Mouse (Mus musculus): ENCODE results near the gene Rpl26.
A peak's percentile ranks its signal among the peaks of the same experiment; 100 is the strongest.

The Rpl26 gene

DNA sequence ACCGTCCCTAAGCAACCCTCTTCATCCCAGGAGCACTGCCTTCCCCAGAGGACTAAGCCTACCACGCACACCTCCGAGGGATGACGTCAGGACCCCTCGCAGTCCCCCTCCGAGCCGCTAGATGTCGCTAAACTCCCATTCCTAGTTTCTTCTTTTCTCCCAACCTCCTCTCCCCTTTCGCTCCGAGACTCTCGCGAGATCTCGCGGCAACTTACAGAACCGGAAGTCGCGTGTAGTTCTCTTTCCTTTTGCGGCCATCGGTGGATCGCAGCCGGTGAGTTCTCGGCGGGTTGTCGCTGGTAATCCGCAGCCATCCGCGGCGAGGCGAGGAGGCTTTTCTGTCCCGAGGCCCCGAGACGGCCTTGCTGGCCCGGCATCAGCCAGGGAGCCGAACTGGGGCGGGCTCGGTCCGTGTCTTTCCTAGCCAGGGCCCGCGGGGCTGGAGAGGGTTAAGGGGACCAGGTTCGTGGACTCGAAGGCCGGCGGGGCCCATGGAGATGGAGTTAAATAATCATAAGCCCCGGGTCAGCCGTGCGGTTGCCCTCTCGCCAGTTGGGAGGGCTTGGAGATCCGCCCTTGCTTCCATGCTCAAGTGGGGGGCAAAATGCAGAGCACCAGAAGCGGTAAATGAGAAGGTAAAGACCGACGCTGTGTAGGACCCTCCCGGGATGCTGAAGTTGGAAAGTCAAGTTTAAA, at the start of gene Rpl26:
Gene Rpl26, plus strand, starts transcription at position 233 of the 696 bp plus-strand sequence.
- peak; percentile 99 for DNase-seq (ENCODE audit: low read depth, low spot score)

DNA sequence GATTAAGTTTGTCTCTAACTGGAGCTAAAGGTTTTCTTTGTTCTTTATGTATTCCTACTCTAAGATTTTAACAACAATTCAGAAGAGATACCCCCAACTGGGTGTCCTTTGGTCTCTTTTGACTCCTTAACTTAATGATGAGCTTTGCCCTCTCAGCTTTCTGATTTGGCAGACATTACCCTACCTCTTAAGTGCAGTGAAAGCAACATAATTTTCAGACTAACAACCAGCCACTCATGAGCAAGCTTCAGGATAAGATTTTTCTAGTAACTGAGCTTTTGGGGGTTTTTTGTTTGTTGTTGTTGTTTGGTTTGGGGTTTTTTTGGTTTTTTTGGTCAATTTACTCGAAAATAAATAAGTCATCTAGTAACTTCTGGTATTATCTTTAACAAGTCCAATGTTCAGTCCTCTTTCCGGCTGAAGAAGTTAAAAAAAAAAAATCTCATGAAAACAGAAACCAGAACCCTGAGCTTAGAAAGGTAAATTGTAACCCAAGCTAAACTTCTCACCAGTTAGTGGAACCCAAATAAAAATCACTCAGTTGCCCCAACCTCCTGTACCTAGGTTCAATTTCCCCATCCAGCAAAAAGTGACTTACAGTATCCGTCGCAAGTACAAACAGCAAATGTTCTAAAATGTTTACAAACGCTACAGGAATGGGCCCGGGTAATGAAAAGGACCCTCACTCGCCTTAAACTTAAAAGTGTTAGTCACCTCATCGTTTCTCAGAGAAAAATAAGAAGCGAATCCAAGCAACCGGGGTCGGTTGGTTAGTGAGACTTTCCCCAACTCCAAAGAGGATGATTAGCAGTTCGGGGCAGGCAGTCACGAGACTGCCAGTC, 49.5 kb upstream of the Rpl26 start:
- no peak for DNase-seq (ENCODE audit: low read depth, low spot score)

DNA sequence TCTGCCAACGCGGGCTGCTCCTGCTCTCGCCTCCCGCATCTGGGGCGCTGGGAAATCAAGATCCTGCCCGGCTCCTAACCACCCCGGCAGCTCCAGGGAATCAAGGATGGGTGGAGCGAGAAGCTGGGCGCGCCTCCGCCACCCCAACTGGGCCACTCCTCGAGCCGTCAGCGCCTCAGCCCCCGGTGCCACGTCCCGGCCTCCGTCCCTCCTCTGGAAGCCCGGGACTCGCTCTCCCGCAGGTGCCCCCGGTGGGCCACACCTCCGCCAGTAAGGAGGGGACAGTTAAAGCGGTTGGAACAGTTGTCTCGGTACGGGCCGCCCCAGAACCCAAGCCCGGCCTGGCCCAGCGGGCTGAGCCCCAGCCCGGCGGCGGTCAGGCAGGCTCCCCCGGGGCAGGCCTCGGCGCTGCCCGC, 48.9 kb upstream of the Rpl26 start:
- peak; percentile 68 for DNase-seq (ENCODE audit: low read depth, low spot score)

DNA sequence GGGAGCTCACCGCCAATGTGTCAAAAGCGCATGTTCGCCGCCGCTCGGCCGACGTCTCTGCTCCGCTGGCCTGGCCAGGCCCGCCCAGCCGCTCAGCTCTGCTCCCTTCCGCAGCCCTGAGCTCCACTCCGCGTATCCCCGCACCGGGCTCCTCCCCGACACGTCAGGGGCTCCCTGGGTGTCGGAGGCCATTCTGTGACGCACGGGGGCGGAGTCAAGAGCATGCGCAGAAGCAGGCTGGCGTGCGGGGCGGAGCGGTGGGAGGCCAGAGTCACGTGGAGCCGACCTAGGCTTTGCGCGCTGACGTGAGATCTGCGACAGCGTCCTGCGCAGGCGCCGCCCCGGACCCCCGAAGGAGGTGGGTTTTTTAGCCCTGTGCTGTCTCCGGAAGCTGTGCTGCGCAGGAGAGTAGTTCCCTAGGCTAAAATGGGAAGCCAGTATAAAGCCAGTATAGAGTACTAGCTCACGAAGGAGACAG, 48.4 kb upstream of the Rpl26 start:
- peak; percentile 100 for DNase-seq (ENCODE audit: low read depth, low spot score)

DNA sequence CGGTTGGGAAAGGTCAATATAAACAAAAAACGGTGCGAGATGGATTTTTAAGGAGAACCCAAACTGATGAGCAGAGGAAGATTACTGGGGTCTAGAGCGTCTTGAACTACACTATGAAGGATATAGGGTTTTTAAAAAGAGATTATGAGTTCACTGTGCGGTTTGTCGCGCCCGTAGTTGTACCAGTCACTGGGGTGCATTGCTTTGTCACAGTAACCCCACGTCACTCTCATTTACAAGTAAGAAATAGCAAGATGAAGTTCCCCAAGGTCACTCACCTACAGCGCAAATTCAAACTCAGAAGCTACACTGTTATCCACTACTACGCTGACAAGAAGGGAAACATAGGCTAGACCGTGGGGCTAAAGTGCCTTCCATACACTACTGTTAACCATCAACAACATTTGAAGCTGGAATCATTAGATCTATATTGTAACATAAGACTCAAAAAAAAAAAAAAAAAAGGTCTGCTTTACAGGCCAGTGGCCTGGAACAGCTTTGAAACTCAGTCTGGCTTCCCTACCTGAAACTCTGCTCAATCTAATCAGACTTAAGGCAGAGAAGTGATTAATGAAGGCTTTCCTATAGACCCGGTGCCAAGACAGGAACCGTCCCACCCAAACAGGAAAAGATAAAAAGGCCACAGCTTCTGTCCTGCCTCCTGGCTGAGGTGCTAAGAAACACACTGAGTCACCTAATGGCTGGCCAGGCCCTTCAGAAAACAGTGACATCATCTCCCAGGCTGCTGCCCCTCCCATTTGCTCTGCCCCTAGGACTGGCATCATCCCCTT, 47.6 kb upstream of the Rpl26 start:
- peak; percentile 52 for DNase-seq (ENCODE audit: low read depth, low spot score)

DNA sequence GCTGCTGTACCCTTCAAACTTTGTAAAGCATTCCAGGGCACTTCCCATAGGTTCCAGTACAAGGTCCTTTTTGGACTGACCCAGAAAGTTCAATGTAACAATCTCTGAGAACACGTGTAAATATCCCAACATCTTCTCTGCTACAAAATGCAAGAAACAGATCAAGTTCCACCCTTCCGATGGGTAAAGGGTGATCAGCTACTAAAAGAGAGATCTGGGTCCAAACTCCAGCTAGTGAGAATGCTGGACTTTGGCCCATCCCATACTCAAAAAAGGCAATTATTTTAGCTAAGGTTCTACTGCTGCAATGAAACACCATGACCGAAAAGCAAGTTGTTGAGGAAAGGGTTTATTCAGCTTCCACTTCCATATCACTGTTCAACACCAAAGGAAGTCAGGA, 46.8 kb upstream of the Rpl26 start:
- no peak for DNase-seq (ENCODE audit: low read depth, low spot score)

DNA sequence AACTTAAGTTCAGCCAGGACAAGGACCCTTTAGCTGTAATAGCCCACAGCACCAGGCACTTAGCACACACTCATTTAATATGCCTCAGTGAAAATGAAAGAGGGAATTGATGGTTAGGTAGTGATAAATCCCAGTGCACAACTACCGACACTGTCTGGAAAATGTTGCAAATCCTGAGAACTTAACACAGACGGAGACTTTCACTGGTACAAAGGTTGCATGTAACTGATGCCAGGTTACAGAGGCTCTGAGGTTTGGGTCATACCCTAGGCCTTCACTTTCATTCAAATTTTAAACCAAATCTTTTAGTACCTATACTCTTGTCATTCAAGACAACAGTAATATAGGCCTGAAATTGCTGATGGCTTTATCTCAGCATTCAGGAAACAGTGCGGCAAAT, 44.1 kb upstream of the Rpl26 start:
- DNase-seq (ENCODE audit: low read depth, low spot score), result no peak

DNA sequence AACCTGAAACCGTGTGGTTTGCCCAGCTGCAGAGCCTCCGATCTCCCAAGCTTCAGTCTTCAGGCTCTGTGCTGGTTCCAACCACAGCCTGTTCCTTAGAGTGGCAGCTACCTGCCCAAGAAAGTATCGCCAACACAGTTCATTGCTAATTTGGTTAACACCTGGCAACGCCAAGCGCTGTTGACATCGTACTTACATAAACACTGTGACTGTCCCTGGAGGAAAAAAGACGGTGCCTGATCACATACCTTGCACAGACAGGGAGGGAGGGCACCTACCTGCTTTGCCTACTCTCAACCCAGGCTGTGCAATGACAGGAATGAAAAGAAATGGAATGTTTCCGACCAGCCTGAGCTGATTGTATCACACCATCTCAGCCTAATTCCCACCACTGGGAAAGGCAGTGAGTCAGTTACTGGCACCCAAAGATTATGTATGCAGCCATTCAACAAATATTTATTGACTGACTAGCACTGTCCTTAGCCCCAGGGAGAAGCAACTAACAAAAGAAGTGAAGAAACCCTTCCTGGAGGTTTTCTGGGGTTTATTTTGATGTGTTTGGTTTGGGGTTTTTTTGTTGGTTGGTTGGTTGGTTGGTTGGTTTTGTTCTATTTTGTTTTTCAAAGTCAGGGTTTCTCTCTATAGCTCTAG, 41.3 kb upstream of the Rpl26 start:
- no peak for DNase-seq (ENCODE audit: low read depth, low spot score)

DNA sequence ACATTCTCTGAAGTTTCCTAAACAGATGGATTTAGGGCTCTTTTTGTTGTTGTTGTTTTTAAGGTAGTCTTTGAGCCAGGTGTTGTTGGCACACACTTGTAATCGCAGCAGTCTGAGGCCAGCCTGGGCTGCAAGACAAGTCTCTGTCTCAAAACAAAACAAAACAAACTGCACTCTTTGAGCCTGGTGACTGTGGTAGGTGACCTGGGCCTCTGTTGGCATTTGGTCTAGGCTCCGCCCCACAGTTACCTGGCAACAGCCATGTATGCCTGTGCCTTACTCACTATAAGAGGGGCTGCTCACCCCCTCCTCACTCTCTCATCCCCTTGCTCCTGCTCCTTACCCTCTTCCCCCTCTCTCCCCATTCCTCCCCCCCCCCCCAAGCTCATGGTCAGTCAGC, 39.1 kb upstream of the Rpl26 start:
- no peak for DNase-seq (ENCODE audit: low read depth, low spot score)

DNA sequence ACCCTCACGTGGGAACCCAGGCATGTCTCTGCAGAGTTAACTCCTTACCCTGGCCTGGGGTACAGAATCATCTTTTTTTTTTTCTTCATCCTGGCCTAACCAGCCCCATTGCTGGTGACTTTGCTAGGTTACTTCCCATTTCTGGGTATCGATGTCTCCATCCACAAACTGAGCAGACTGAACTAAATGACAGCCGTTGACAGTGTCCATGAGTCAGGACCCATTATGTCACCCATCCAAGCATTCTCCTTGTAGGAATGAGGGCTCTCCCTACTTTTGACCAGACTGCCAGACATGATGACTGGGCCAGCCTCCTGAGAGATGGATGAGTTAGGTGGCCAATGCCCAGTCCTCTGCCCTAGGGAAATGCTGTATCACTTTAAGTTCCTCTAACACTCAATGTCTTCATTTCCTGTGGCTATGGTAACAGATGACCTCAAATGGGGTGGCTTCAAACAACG, 37.7 kb upstream of the Rpl26 start:
- DNase-seq (ENCODE audit: low read depth, low spot score), result no peak

DNA sequence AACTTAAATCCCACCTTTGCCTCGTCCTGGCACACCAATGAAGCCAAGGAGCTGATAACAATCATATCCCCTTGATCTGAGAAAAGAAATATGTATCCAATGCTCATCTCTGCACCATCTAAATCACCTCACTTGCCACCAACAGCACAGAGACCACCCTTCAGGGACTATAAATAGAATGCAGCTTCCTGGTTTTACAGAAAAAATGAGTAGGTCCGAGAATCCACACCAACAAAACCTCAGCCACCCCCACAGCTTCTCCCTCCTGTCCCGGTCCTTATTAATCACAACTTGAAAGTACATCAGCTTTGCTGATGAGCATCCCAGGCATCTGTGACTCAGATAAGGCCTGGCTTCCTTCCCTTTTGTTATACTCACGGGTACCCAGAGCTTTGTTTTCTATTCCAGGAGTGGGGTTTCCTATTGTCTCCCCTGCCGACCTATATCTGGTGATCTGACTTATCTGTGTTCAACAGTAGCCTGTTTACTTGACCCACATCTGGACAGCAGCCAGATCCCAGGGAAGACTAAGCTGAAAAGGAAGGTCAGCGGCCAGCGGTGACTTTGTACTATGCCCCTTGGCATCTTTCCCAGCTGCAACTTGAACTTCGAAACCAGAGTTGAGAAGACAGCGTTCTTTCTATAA, 36.7 kb upstream of the Rpl26 start:
- DNase-seq (ENCODE audit: low read depth, low spot score), result no peak

DNA sequence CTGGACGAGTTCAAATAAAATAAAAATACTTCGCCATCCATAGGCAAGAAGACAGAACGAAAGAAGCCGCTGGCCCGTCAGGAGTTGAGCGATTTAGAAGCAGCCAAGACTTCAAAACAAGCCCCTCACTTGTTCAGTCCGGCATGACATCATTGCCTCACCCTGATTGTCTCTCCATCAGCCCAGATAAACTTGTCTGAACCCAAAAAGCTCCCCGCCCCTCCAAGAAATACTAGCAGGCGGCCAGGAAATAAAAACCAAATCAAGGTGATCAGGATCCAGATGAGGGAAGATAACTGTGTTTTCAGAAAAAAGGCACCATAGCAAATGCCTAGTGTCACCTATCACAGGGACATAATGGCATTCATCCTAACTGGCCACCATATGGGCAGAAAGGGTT, 30.1 kb upstream of the Rpl26 start:
- no peak for DNase-seq (ENCODE audit: low read depth, low spot score)

DNA sequence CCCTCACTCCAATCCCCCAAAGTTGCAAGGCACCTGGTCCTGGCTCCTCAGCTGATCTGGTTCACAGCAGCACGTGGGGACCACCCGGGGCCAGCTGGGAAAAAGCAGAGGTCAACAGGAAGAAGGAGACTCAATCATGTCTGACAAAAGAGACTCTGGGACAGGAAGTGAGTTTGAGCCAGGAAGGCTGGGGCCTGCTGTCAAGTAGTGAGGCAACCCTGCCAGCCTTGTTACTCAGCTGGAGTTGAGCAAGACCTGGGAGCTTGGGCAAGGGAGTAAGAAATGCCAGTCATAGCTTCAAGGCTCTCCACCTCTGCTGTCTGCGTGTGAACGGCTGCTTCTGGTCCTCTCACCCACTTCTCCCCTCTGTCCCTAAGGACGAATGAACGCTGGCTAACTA, 29.6 kb upstream of the Rpl26 start, which contains the start of gene Ndel1:
Gene Ndel1, minus strand, starts transcription at position 111 of the 400 bp plus-strand sequence.
- no peak for DNase-seq (ENCODE audit: low read depth, low spot score)

DNA sequence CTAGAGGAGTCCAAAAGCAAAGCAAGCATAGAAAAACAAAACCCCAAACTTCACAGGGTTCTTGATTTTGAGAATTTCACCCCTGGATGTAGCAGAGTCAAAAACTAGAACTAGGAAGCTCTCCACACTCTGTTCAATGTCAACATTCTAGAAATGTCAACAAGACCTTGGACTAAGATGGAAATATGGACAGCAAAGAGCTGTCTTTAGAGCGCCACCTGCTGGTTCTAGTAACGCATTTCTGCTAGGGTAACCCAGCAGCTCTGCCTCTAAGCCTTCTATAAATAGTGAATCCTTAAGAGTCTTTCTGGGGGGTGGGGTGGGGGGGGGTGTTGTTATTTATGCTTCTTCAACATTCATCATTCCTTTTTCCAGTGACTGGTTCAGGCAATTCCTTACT, 26.5 kb upstream of the Rpl26 start:
- peak; percentile 82 for DNase-seq (ENCODE audit: low read depth, low spot score)

DNA sequence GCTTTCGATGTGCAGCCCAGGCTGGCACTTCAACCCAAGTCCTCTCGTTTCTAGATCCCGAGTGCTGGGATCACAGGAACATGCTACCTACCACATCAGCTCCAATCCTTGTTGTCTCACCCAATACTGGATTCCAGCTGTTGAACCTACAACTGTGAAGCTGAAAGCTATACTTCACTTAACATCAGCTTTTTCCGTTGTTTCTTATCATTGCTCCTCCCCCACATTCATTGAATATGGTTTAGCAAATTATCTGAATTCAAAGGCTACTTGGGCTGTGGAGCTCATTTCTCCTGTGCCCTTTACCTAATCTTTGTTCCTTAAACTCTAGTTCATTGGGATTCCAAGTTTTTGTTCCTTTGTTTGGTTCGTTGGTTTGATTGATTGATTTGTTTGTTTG, 22.6 kb upstream of the Rpl26 start:
- DNase-seq (ENCODE audit: low read depth, low spot score), result no peak

DNA sequence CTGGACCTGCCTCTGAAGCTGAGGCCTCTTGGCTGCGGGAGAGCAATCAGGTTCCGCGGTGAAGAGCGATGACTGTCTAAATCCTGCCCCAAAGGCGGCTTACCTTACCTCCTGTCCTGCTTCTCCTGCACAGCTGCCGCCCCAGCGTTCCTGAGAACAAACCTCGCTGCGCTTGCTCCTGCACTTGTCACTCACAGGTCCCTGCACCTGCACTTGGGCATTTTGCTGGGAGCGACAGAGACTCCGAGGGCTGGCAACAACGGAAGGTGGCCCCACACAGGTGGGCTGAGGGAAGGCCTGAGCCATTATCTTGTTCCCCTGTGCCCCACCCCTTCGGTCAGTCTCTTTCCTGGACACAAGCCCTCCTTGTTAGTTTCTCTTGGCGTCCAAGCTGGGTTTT, 19.3 kb upstream of the Rpl26 start:
- no peak for DNase-seq (ENCODE audit: low read depth, low spot score)

DNA sequence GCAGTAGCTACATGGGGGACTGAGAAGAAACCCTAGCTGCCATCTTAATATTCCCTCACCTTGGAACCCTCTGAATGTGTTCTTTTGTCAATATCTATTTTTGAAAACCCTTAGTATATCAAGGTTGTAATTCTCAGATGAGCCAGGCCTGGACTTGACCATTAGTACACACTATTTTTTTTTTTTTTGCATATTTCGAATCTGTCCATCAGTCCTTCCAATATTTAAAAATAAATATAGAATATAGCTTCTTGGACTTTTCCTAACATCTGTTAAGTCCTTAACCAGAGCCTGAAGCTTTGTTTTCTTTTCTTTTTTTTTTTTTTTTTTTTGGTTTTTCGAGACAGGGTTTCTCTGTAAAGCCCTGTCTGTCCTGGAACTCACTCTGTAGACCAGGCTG, 17.5 kb upstream of the Rpl26 start:
- DNase-seq (ENCODE audit: low read depth, low spot score), result no peak

DNA sequence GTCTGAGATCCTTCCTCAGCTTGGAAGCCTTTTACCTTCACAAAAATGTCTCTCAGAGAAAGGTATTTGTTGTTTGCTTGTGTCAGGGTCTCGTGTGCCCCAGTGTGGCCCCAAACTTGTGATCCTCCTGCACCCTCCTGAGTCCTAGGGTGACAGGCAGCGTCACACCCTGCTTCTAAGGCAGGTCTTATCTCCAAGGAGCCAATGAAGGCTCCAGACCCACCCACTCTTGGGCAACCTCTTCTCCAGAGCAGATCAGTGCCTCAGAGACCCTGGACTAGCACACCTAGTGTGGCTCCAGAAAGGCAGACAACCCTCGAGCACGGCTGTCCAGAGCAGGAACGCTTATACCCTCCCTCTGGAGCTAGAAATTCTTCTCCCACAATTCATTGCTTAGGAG, 17.0 kb upstream of the Rpl26 start:
- no peak for DNase-seq (ENCODE audit: low read depth, low spot score)

DNA sequence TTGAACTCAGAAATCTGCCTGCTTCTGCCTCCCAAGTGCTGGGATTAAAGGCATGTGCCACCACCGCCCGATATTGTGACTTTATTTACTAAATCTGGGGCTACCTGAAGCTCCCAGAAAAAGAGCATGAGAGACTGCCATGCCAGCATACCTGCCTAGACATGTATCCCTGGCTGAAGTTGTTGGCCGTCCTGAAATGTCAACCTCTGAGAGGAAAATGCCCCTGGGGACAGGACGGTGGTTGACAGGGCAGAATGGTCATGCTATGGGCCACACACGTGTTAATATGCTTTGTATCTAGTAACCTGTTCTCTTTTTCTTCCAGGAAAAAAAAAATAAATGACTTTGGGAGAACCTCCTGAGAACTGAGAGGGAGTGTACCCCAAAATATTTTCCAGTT, 15.3 kb upstream of the Rpl26 start:
- no peak for DNase-seq (ENCODE audit: low read depth, low spot score)

DNA sequence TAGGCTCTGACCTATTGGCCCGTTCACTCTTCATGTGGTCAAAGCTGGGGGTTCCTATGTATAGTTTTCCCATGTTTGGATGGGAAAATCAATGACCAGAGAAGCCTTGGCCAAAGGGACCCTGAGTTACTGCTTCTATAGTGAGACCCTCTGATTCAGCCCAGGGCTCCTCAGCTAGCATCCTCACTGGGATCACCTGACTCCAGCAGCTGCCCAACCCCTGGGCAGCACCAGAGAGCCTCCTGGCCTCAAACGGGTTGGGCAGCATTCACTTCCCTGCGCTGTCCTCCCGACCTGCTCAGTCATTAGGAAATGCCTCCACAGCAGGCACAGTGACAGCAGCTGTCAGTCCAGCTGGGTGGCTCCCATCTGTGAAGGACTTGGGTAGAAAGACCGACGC, 13.1 kb upstream of the Rpl26 start, which contains the start of gene Rnf222:
Gene Rnf222, plus strand, starts transcription at position 301 of the 400 bp plus-strand sequence.
- DNase-seq (ENCODE audit: low read depth, low spot score), result no peak

DNA sequence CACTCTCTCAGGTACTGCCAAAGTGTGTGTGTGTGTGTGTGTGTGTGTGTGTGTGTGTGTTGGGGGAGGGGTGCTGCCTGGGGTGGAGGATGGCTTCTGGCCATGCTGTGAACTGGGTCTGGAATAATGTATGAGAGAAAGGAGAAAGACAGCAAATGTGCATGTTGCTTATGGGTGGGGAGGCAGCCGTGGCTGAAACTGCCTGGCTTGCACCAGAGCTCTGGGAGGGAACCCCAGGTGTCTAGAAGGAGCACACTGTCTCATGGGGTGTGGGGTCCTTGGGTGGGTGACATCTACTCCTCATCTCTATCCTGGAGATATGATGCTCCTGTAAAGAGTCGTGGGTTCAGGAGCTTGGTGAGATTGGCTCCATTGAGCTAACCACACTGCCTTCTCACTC, 12.7 kb upstream of the Rpl26 start:
- DNase-seq (ENCODE audit: low read depth, low spot score), result no peak
